Mouse (Mus musculus): ENCODE results near the gene Ppargc1a.

The Ppargc1a gene

DNA sequence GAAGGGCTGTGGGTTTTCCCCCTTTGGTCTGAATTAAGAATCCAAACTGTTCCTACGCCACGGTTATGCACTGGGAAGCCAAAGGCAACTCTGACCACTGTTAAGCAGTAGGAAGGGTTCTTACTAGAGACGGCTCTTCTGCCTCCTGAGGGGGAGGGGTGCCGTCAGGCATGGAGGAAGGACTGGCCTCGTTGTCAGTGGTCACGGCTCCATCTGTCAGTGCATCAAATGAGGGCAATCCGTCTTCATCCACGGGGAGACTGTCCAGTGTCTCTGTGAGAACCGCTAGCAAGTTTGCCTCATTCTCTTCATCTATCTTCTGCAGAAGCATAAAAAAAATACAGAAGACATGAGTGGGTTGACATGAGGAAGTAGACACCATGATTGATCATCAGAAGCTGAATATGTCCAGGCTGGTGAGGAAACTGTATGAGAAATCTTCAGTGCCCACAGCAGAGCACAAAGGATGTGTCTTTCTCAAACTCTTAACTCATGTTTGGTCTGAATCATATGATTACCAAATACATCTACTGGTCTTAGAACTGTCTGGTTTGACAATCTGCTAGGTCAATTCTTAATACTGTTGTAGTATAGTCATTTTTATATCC lies 69.5 kb downstream of the Ppargc1a start:
- DNase-seq: no peak

DNA sequence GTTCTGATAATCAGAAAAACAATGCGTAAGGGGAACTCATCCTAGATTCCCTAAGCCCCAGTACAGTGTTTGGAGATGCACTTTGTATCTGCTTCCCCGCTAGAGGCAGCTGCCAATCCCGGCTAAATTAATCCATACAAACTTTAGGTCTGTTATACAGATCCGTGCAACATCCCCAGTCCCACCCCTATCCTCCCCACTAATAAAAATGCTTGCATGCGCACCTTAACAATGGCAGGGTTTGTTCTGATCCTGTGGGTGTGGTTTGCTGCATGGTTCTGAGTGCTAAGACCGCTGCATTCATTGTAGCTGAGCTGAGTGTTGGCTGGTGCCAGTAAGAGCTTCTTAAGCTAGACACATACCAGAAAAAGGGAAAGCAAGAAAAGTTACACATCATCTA lies 72.1 kb downstream of the Ppargc1a start:
- no peak for DNase-seq

DNA sequence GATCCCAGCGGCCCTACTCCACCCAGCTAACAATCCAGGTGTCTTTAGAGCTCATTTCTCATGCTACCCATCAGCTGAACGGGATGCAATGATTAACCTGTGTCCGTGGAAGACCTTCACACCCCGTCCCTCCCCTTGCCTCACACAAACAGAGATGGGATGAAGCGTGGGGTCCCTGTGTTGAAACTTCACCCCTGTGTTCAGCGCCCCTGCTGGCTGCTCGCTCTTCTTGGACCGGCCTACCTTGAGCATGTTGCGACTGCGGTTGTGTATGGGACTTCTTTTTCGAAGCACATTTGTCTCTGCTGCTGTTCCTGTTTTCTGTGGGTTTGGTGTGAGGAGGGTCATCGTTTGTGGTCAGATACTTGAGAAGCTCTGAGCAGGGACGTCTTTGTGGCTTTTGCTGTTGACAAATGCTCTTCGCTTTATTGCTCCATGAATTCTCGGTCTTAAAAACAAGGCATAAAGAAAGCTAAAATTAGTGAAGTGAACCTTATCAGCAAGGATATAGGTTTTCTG lies 73.1 kb downstream of the Ppargc1a start:
- no peak for DNase-seq

DNA sequence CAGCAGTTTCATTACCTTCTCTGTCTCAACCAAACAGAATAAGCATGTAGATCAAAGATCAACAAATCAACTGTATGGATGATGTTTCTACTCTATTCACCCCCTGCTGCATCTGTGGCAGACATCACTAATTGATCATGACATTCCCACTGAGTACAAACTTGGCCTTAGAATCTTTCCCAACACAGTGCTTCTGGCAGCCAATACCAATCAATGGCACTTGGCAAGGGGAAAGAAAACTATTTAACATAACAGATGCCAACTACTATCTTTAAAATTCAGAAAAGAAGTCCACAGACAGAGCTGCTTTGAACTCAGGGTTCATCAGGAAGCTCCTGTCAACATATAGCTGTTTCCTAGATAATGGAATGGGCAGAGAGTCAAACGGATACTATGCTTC lies 83.8 kb downstream of the Ppargc1a start:
- DNase-seq: no peak

DNA sequence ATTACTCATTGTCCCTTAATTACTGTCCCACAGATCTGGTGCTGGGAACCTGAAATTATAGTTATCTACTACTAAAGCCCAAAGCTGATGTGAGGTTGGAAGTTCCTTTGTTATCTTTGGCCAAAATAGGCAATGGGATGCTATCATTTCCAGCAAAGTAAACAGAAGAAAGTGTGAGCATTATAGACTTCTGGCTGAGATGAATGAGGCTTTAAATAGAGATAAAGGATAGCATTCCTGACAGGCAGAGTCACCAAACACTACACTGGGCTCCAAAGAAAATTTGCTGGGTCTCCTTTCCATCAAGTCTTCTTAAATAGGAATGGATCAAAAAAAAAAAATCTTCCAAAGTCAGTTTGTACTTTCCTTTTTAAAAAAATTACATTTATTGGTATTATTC lies 87.7 kb downstream of the Ppargc1a start:
- no peak for DNase-seq

DNA sequence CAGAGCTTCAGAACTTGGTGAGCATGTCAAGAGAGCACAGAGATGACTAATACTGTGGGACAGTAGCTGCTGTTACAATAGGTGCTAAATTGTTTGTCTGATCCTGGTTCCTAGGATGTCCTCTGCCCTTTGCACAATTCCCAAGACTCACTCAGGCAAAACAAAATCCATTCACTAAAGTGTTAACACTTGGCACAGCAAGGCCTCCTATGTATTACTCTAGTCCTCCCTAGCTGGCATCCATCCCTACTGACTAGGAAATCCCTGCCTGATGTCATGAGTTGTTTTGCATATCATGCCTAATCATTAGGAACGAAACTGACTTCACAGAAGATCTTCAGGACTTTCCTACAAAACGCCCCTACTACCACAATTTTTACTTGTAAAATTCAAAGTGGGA lies 88.1 kb downstream of the Ppargc1a start:
- no peak for DNase-seq

DNA sequence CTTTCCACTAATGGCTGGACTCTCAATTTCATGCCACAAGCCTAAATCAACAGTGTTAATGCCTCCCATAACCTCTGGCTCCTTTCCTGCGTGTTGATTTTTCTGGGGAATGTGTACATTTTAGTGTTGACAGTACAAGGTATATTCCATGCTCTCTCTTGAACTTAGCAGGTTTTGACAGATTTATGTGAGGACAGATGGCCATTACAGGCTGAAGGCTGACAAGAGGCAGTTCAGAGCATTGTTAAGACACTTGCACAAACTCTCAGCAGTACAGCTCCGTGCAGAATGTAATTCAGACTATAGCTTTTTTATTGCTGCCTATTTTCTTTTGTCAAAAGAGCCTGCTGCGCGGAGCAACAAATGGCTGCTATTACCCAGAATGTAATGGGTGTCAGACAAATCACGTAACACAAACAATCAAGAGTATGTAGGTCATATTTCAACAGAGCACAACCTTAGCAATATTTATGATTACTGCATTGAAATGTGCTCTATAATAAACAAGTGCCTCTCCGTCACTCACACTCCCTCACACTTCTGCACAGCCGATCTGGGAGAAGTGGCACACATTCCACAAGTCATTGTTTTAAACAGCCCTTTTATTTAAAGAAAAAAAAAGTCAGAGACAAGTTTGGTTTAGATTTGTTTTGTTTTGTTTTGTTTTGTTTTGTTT lies 89.1 kb downstream of the Ppargc1a start:
- DNase-seq: no peak

DNA sequence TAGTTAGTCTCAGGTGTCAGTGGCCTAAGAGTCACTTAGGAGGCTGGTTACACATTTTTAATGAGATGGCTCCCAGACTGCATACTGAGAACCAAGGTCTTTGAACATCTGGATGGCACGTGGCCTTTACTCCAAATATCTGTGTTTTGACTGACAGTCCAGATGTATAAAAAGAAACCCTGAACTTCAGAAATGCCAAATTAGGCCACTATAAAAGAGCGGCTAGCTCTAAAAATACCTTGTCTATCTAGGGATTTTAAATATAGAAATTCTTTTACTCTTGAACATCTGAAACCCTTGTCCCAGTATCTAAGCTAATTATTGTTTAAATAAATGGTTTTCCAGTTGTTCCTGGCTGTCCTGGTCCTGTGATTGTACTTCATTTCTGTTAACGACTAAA lies 90.4 kb downstream of the Ppargc1a start:
- DNase-seq: no peak

DNA sequence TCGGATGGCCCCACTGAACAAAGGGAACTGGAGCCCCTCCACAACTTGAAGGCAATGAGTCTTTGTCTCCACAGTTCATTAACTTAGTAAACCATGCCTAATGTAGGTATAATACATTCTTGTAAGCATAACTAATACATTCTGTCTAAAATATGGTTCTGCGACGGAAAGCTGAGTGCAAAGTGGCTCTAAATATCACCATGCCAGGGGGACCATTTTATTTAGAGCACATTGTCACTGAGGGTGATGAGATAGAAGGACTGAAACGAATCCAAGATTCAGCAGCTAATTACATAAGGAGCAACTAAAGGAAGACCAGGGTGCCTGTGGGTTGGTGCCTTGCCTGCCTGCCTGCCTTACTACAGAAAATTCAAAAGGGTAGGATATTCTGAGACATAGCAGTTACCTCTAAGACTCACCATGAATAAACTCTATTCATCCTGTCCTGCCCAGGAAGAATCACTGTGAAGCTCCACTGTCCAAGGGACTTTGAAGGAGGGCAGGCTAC lies 92.4 kb downstream of the Ppargc1a start:
- no peak for DNase-seq

DNA sequence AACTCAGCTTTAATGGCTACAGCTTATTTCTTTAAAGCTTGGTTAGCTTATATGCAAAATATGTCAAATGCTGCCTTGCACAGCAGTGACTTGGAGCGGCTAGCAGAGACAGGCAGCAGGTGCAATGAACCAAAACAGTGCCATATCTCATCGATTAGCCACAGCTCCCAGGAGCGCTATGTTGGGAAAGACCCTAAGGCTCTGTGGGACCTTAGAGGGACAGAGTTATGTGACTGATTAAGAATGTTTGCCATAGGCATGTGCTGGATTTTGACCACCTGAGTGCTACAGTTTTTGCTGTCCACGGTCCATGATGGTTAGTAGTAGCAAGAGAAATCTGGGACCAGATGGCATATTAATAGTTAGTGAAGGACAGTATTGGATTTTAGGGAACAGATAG lies 95.9 kb downstream of the Ppargc1a start:
- DNase-seq: no peak

DNA sequence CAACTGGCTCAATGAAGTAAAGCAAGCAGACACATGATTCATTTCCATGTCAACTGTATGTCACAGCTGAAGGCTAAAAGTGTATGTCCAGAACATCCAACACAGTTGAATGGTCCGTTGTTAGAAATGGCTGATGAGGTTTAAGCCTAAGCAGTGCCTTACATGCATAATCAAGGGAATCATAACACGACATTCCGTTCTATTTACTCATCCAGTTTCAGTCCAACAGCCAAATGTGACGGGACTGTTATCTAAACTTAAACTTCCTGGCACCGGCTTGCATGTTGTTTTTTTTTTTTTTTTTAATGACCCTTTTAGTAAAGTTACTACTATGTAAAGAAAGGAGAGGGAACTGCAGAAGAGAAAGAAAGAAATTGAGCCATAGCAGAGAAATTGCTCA lies 101.5 kb downstream of the Ppargc1a start:
- no peak for DNase-seq

DNA sequence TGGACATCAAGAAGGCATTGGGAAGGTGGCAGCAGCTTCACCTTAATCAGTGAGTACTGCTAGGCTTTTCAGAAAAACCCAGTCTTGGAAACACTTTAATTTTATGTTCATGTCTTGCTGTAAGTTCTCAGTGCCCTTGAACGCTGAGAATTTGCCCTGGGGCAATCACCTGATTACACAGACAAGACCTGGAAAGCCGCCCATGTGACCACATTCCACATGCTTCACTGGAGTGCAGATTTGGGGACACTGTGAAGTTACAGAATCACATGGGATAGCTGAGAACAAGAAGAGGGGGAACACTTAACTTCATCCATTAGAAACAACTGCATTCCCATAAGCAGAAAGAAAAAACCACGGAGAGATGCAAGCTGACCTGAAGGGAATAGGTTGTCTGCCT lies 115.5 kb downstream of the Ppargc1a start:
- no peak for DNase-seq

DNA sequence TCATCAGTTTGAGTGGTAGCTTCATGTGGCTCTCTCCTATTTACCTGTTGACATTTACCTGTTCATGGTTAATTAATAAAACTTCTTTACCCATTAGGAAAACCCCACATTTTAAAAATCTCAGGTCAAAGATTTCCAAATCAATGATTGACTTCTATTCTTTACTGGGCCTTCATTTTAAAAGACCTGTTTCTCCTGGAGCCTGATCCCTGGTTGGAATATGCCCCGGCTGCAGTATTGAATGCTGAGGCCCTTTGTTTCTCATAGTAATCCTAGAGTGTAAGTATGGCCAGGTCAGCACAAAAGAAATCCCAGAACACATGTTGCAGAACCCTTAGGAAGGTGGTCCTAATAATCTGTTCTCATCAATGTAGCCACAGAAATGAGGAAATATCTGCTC lies 119.9 kb downstream of the Ppargc1a start:
- DNase-seq: no peak

DNA sequence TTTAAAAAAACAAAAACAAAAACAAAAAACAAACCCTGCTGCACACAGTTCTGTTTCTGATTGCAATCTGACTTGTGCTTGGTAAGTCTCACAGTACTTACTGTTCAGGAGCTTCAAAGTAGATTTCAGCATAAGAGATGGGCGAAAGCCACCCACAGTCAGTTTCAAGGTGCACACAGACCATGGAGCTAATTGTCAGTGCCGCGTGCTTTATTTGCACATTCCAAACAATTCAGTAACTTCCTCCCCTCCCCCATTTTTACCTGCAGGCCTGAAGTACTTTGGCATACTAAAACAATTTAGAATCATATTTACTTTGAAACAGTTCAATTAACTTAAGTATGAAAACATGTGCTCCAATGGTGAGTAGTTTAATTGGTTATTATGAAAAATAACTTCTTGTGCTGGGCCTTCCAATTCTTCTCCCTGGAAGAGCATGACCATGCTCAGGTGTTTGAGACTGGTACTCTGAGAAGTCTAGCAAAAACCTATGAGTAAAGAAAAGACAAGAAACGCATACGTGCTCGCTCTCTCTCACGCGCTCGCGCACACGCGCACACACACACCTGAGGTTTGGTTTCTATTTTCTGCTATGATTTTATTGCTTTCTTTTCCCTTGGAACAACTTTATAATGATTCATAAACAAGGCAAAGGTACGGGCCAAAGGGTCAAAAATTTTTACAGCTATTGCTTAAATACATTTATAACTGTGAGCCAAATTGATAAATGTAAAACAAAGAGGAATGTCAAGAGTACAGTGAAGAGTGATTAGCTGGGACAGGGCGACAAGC lies 121.0 kb downstream of the Ppargc1a start:
- DNase-seq: no peak

DNA sequence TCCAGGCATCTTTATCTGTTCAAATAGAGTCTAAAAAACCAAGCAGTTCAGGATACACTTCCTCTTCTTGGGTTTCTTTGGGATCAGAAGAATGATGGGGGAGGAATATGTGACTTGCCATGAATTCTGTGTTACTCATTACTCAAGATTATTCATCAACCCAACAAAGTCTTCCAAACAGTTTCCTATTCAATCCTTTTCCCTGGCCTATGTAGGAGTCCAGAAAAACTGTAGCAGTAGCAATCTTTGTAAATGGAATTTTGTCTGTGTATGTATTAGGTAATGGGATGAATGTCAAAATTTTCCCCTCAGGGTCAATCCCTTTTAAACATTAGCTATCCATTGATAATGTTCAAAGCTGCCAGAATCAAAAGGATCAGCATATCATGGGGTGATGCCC lies 121.8 kb downstream of the Ppargc1a start:
- no peak for DNase-seq

DNA sequence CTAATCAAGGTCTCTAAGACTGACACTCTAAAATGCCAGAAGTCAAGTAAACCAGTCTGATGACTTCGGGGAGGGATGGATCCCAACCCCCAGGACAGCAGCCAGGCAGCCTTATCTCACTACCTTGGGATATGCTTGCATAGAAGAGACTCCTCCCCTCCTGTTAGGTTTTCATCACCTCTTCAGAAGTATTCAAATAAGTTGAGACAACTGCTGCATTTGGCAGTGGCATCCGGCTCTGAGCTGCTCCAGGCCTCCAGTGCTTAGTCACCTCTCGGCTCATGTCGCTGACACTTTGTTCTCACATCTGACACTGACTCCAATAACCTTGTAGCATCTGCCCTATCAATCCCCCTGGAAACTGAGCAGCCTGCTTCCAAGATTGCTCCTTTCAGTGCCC lies 127.8 kb downstream of the Ppargc1a start:
- DNase-seq: no peak

DNA sequence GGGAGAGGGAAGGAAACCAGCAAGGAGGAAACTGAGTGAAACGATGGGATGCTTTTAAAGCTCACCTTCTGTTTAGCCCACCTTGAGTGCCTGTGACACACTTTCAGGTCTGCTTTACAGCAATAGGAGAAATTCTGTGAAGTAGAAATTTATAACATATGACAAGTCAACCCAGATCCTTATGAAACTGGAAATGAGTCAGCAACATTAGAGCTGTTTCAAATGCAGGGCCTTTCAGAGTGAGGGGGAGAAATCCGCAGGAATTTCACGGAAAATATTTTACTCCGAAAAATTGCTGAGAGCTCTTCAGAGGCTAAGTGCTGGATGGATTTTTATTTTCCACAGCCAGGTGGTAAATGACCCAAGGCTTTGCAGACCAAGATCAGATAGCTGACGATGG lies 133.6 kb downstream of the Ppargc1a start:
- no peak for DNase-seq

DNA sequence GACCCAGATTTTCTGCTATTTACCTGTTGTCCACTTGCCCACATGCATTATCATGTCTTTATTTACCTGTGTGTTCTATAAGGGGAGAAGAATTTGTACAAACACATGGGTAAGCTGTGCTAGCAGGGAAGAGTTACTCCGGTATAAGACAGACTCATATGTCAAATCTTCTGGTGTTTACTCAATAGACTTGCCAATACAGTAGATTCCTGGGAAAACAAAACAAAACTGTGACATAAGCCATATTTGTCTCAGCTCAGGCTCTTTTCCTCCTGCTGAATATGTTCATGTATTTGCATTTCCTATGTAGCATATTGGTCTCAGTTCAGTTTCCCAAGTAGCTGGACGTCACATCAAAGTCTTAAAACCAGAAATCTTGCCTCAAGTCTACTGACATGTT lies 135.0 kb downstream of the Ppargc1a start:
- DNase-seq: no peak

DNA sequence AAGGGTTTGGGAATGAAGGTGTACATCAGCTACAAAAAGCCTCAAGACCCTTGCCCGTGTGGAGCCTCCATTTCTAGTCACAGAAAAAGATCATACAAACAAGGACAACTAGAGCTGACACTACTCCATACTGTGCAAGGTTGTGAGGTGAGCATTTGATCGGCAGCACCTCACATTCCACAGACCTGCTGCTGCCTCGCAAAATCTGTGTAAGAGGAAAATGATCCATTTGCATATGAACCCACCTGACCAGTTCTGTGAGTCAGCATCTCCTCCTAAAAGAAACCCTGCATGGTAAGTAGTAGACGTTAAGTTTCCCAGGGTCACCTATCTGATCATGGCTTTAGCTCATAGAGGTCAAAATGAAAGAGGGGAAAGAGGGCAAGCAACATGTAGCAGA lies 135.5 kb downstream of the Ppargc1a start:
- DNase-seq: no peak

DNA sequence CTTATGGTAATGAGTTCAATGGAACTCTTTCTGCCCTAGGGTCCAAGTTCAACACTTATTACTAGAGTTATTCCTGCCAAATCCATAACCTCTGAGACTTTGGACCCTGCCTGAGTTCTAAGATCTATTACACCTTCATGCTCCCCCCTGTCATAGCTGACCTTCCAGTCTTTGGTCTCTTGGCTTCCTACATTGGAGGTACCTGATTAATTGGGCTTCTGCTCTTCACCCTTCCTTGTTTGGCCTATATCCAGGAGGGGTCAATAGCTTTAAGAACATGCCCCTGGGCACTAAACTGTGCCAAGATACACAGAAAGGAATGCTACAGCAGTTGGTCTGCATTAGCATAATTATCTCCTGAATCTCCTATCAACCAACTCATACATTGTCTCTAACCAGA lies 141.1 kb downstream of the Ppargc1a start:
- no peak for DNase-seq

DNA sequence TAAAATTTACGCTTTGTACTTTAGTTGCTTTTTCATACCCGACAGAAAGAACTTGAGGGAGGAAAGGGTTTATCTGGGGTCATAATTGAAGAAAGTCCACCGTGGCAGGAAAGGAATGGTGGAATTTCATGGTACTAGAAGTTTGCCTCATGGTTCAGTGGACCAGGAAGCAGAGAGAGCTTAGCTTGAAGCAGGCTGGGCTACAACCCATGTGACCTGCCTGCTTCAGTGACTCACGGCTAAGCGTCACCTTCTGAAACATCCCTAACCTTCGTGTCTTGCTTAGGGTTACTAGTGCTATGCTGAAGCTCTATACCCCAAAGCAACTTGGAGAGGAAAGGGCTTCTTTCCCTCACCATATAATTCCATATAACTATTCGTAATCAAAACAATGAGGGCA lies 151.1 kb downstream of the Ppargc1a start:
- DNase-seq: no peak

DNA sequence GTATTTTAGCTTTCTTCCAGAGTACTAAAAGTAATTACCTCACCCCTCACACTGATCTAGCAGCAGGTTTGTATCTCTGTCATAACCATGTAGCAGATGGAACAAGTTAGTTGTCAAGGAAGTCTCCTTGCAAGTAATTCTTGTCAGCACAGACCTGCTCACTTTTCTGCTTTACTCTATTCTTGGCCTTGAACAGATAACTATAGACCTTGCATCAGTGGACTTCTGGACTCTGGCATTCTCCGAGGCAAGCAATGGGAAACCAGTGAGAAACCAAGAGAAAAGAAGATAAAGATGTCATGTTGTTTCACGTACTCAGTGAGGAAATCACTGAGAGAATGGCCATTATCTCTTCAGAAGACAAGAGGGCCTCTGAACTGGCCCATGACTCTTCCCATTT lies 152.1 kb downstream of the Ppargc1a start:
- DNase-seq: no peak

DNA sequence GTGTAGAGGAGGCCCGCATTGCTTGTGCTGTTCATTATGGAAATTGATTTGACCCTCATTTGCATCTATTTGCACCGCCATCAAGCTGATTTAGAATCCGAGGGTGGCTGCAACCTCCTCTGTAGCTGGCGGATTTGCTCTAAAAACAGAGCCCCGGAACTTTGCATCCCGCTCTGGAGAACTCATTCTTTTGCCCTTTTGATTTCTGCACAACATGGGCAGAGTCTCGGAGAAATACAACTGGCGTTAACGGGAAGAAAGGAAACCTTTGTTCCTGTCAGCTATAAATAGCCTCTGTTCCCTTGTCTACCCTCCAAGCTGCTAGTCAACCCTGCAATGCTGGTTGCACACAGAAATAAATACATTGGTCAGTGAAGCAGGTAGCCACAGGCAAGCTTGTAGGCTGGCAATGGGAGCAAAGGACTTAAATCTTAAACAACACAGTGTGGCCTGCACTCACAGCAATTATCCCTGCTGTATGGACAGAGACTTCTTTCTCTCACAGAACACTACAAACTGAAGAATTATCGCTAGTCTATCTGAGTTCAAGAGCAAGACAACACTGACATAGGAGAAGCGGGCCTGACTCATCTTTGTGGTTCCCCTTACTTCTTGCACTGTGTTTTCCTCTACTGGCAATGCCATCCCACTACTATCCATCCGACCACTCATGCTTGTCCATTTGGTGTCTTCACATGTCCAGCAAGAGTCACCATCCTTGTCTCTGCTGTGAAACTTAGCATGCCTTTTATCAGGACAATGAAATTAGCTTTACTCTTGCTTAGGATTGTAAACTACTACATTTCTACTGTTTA lies 155.0 kb downstream of the Ppargc1a start:
- no peak for DNase-seq

Measured in thymus, adult 18-20 months (tissue).